Mouse (Mus musculus): ENCODE measurements around the gene Olfr506. TPM values are rescaled to one million over a fixed set of nuclear protein-coding genes. Genes with fewer than 3 reads are reported as not detected.
"Not testable (repeated sequence)": the region's sequence is repeated elsewhere in the genome, so short reads cannot be mapped to it uniquely, and the experiment has no call there.

Gene Olfr506
- not detected in 2 replicates for polyA plus RNA-seq (2012; rRNA removed)

GRCm38 (mm10) chr7:108610487-108610886 is at the start of gene Olfr506:
Gene Olfr506 (plus strand): TSS chr7:108610787.
- DNase-seq (ENCODE audit: low spot score): no peak

GRCm38 (mm10) chr7:108565693-108566092 is 44.9 kb upstream of the Olfr506 start, which contains the start of gene Olfr504:
Gene Olfr504 (minus strand): TSS chr7:108565793.
- no peak for DNase-seq (ENCODE audit: low spot score)

DNA sequence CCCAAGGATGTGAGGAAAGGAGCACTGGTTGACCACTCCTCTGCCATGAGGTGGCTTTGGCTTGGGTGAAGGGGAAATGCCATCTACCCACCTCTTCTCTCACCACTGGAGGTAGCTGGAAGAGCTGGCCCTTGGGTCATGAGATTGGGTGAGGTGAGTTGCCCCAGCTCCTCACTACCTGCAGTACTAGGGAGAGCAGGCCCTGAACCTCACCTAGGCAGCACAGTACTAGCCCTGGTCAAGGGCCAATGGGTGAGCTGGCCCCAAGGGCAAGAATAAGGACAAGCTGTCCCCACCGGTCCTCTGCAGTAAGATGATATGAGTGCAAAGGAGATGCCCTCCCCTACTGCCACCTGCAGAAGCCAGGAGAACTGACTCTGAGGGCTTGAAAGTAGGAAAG is 20.8 kb upstream of the Olfr506 start:
- DNase-seq (ENCODE audit: low spot score): no peak

DNA sequence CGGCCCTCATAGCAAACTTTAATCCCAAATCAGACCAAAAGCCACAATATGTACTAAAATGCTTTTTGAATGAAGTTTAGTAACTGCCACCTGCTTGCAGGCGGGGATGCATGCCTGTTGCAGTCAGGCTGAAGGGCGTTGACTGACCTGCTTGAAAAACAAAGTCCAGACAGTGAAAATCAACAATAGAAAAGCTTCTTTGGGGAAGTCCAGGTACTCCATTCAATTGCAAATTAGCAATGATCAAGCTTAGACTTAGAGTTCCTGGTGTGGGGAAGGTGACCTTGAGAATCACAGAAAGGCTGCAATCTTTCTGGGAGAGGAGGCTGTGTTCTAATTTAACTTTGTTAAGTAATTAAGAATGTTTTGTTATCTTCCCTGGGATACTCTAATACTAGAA is 8.7 kb upstream of the Olfr506 start:
- not testable (repeated sequence) for DNase-seq (ENCODE audit: low spot score)

DNA sequence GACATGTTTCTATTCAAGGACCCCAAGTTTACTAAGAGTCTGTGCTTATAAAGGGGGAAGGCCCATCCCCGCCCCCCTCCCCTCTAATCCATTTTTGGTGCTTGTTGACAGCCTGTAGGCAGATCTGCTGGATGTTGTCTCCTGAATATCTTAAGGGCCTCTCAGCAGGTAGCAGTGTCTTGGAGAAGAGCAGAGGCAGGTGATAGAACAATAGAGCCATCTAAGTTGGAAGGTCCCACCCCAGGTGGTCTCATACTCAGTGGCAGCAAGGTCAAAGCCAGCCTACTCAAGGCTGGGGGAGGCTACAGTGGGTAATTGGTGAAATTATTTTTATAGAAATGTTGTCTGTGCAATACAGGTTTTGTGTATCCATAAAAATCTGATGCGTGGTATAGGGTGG is 3.5 kb downstream of the Olfr506 start:
- DNase-seq (ENCODE audit: low spot score): no peak

DNA sequence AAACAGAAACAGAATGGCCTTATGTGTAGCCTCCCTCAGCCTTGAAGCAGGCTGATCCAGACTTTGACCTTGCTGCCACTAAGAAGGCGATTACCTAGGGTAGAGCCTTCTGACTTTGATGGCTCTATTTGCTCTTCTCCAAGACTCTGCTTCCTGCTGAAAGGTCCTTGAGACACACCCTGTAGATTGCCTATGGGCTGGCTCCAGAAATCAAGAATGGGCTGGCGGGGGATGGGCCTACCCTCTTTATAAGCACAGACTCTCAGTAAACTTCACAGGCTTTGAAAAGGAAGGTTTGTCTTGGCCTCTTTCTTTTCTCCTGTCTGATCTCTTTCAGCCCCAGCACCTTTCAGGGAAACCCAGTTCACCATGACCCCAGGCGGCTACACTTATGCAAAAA is 6.2 kb downstream of the Olfr506 start:
- not testable (repeated sequence) for DNase-seq (ENCODE audit: low spot score)

DNA sequence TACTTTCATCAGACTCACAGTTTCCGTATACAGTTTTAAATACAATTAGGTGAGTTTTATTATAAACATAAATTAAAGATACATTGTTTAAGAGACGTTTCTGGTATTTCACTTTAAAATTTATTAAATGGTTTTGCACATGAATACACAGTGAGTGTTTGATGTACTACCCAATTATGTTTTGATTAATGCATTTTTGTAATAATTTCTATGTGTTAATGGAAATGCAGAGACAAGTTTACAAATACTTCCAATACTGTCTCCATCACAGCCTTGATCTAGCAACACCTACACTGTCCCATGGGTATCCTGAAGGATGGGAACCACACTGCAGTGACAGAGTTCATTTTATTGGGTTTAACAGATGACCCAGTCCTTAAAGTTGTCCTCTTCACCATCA is 10.9 kb downstream of the Olfr506 start, which contains the start of gene Olfr507:
Gene Olfr507, plus strand, starts transcription at position 301 of the 400 bp plus-strand sequence.
- DNase-seq (ENCODE audit: low spot score): no peak

- DNase-seq (ENCODE audit: low spot score): no peak
These were observed 19.1 kb downstream of the Olfr506 start, which contains the start of gene Olfr508 for GRCm38 (mm10) chr7:108629694-108630093. Gene Olfr508 (plus strand): TSS chr7:108629994.

GRCm38 (mm10) chr7:108651806-108652205 is 41.2 kb downstream of the Olfr506 start, which contains the start of gene Olfr509:
Gene Olfr509 (minus strand): TSS chr7:108651906.
- DNase-seq (ENCODE audit: low spot score): no peak

DNA sequence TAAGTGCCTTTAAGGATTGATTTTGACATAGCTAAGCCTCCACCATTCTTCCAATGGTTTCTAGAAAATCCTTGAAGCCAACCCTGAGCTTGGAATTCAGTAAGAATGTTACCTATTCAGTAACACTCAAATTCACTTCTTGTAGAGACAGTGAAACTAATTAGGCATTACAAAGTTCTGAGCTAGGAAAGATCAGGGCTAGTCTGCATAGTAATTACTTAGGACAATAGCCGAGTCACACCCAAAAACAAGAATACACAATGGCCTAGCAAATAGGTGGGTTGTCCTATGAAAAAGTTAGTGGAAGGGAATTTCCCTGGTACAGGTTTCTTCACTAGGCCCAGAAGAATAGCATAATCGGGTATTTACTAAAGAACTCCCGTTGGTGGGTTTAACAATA is 51.8 kb downstream of the Olfr506 start:
- no peak for DNase-seq (ENCODE audit: low spot score)

Other genes starting within 250 kb of the Olfr506 start
- gene Olfr494, start 245.5 kb upstream of the Olfr506 start, polyA plus RNA-seq (2012; rRNA removed): not detected in 2 replicates
- not detected in 2 replicates for gene Olfr495, start 217.6 kb upstream of the Olfr506 start, polyA plus RNA-seq (2012; rRNA removed)
- gene Olfr497, start 190.4 kb upstream of the Olfr506 start, polyA plus RNA-seq (2012; rRNA removed): not detected in 2 replicates
- gene Olfr498, start 145.5 kb upstream of the Olfr506 start, polyA plus RNA-seq (2012; rRNA removed): not detected in 2 replicates
- not detected in 2 replicates for gene Olfr502, start 85.7 kb upstream of the Olfr506 start, polyA plus RNA-seq (2012; rRNA removed)
- not detected in 2 replicates for gene Olfr503, start 66.3 kb upstream of the Olfr506 start, polyA plus RNA-seq (2012; rRNA removed)
- not detected in 2 replicates for gene Olfr504, start 45.0 kb upstream of the Olfr506 start, polyA plus RNA-seq (2012; rRNA removed)
- not detected in 2 replicates for gene Olfr507, start 11.0 kb downstream of the Olfr506 start, polyA plus RNA-seq (2012; rRNA removed)
- not detected in 2 replicates for gene Olfr508, start 19.2 kb downstream of the Olfr506 start, polyA plus RNA-seq (2012; rRNA removed)
- not detected in 2 replicates for gene Olfr509, start 41.1 kb downstream of the Olfr506 start, polyA plus RNA-seq (2012; rRNA removed)
- gene Olfr510, start 55.6 kb downstream of the Olfr506 start, polyA plus RNA-seq (2012; rRNA removed): not detected in 2 replicates
- not detected in 2 replicates for gene Olfr512, start 102.5 kb downstream of the Olfr506 start, polyA plus RNA-seq (2012; rRNA removed)
- gene Olfr513, start 140.2 kb downstream of the Olfr506 start, polyA plus RNA-seq (2012; rRNA removed): not detected in 2 replicates
- gene Olfr514, start 215.2 kb downstream of the Olfr506 start, polyA plus RNA-seq (2012; rRNA removed): not detected in 2 replicates
- gene Olfr516, start 239.7 kb downstream of the Olfr506 start, polyA plus RNA-seq (2012; rRNA removed): not detected in 2 replicates

Data from urinary bladder, adult 2 months (tissue).